Mouse (Mus musculus): ENCODE measurements around the gene Dnaaf2. TPM values are rescaled to one million over a fixed set of nuclear protein-coding genes. Genes with fewer than 3 reads are reported as not detected.

The Dnaaf2 gene
- total RNA-seq (2021) = under 1 TPM; 0.34 to 0.56 TPM

- intact Hi-C loops (cut with DNase I) = loop anchor here (5.0 kb wide), 1 partner anchor 99 kb away; the partner anchor contains the start of gene Klhdc2
These were observed at the start of gene Dnaaf2 for GRCm38 (mm10) chr12:69198164-69198535. TSS of gene Dnaaf2 (minus strand) at chr12:69198429.

GRCm38 (mm10) chr12:69241771-69242431, 43.7 kb upstream of the Dnaaf2 start:
- intact Hi-C loops (cut with DNase I) = loop anchor here (2.0 kb wide), 1 partner anchor 55 kb away; the partner anchor contains the start of gene Klhdc2
- peak; percentile 51 for DNase-seq (ENCODE audit: low spot score)

More at GRCm38 (mm10) chr12:69198164-69198535, at the start of gene Dnaaf2:
- DNase-seq (ENCODE audit: low spot score) = no peak

- intact Hi-C loops (cut with DNase I) = no loop called here
- no peak for DNase-seq (ENCODE audit: low spot score)
These were observed 43.2 kb upstream of the Dnaaf2 start for GRCm38 (mm10) chr12:69241405-69241770.

- no peak for DNase-seq (ENCODE audit: low spot score)
- intact Hi-C loops (cut with DNase I) = no loop called here
These were observed 42.6 kb upstream of the Dnaaf2 start, which contains the start of gene Klhdc1 for GRCm38 (mm10) chr12:69240876-69241275. TSS of gene Klhdc1 (plus strand) at chr12:69241176.

- no peak for DNase-seq (ENCODE audit: low spot score)
- intact Hi-C loops (cut with DNase I) = no loop called here
These were observed 40.1 kb upstream of the Dnaaf2 start for GRCm38 (mm10) chr12:69238284-69238683.

- intact Hi-C loops (cut with DNase I) = no loop called here
- no peak for DNase-seq (ENCODE audit: low spot score)
These were observed 37.6 kb upstream of the Dnaaf2 start for GRCm38 (mm10) chr12:69235782-69236181.

- DNase-seq (ENCODE audit: low spot score) = no peak
- intact Hi-C loops (cut with DNase I) = loop anchor here (5.0 kb wide), 1 partner anchor 68 kb away; the partner anchor contains the start of gene Klhdc2
These were observed 31.0 kb upstream of the Dnaaf2 start for GRCm38 (mm10) chr12:69229251-69229650.

GRCm38 (mm10) chr12:69227776-69228466, 29.7 kb upstream of the Dnaaf2 start, which contains the start of gene Pole2:
TSS of gene Pole2 (minus strand) at chr12:69228195.
- intact Hi-C loops (cut with DNase I) = loop anchor here (5.0 kb wide), 1 partner anchor 69 kb away; the partner anchor contains the start of gene Klhdc2

GRCm38 (mm10) chr12:69220613-69221277, 22.5 kb upstream of the Dnaaf2 start:
- intact Hi-C loops (cut with DNase I) = no loop called here
- DNase-seq (ENCODE audit: low spot score) = no peak

More at GRCm38 (mm10) chr12:69227776-69228466, 29.7 kb upstream of the Dnaaf2 start, which contains the start of gene Pole2:
- peak; percentile 78 for DNase-seq (ENCODE audit: low spot score)

GRCm38 (mm10) chr12:69216587-69216986, 18.4 kb upstream of the Dnaaf2 start:
- DNase-seq (ENCODE audit: low spot score) = no peak
- intact Hi-C loops (cut with DNase I) = no loop called here

GRCm38 (mm10) chr12:69215000-69215785, 17.0 kb upstream of the Dnaaf2 start:
- intact Hi-C loops (cut with DNase I) = no loop called here
- peak; percentile 44 for DNase-seq (ENCODE audit: low spot score)

GRCm38 (mm10) chr12:69214393-69214792, 16.2 kb upstream of the Dnaaf2 start:
- intact Hi-C loops (cut with DNase I) = no loop called here
- no peak for DNase-seq (ENCODE audit: low spot score)

- intact Hi-C loops (cut with DNase I) = no loop called here
These were observed 15.1 kb upstream of the Dnaaf2 start for GRCm38 (mm10) chr12:69213186-69213777.

GRCm38 (mm10) chr12:69211057-69211456, 12.8 kb upstream of the Dnaaf2 start:
- DNase-seq (ENCODE audit: low spot score) = no peak
- intact Hi-C loops (cut with DNase I) = no loop called here

More at GRCm38 (mm10) chr12:69213186-69213777, 15.1 kb upstream of the Dnaaf2 start:
- DNase-seq (ENCODE audit: low spot score) = no peak

- intact Hi-C loops (cut with DNase I) = no loop called here
- DNase-seq (ENCODE audit: low spot score) = no peak
These were observed 12.1 kb upstream of the Dnaaf2 start for GRCm38 (mm10) chr12:69210056-69210979.

- intact Hi-C loops (cut with DNase I) = no loop called here
- no peak for DNase-seq (ENCODE audit: low spot score)
These were observed 10.3 kb upstream of the Dnaaf2 start for GRCm38 (mm10) chr12:69208520-69208919.

GRCm38 (mm10) chr12:69207926-69208325, 9.7 kb upstream of the Dnaaf2 start:
- DNase-seq (ENCODE audit: low spot score) = no peak
- intact Hi-C loops (cut with DNase I) = no loop called here

- no peak for DNase-seq (ENCODE audit: low spot score)
- intact Hi-C loops (cut with DNase I) = no loop called here
These were observed 9.2 kb upstream of the Dnaaf2 start for GRCm38 (mm10) chr12:69207396-69207795.
